Mouse (Mus musculus) liver, postnatal 0 days (tissue): Measurements from ENCODE around the gene H2-K1.

Experiments
- CTCF ChIP-seq: sonication (generic); IDR thresholded peaks from 2 replicates; pipeline ENCODE4 v1.5.1; 2016; ENCODE audit warnings: antibody characterized with exemption, low read depth
- EP300 ChIP-seq: IDR thresholded peaks from 2 replicates; pipeline ENCODE4 v1.6.1; 2016; ENCODE audit warnings: antibody characterized with exemption, low read depth, mild to moderate bottlenecking

- TF ChIP-seq CTCF (no peak), EP300 (no peak)
These were observed 10.0 kb upstream of the H2-K1 start for GRCm38 (mm10) chr17:34010156-34010555.
